Mouse (Mus musculus) right cerebral cortex, adult 2 months (tissue): ENCODE data around the gene Lin37.
A peak's percentile ranks its signal among the peaks of the same experiment; 100 is the strongest.

Experiments
- DNase-seq, 2 experiments: peaks; one replicate each; pipeline ENCODE4 v3.0.0; 2021 to 2022; ENCODE audit warnings: low spot score in 2 of 2

Gene Lin37

DNA sequence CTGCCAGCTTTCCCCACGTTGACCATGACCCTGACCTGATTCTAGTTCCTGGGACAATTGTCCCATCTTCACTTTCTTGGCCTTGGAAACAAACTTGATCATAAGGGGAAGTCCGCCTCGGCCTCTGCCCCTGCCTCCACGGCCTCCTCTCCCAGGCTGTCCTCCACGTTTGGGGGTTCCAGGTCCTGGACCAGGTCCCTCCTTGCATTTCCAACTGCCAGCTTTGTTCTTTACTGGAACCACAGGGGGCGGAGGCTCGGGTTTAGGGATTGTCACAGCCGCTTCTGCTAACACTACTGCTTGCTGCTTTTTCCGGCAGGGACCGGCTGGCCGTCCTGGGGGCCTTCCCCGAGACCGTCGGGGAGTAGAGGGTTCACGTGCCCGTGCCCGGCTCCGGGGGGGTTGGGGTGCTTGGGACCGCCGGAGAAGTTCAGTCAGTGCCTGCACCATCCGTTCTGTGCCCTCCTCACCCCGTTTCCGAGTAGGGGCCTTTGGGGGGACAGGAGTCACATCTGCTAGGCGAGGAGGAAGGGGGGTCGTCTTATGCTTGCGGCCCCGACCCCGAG lies 26.9 kb upstream of the Lin37 start:
- no peak for DNase-seq

DNA sequence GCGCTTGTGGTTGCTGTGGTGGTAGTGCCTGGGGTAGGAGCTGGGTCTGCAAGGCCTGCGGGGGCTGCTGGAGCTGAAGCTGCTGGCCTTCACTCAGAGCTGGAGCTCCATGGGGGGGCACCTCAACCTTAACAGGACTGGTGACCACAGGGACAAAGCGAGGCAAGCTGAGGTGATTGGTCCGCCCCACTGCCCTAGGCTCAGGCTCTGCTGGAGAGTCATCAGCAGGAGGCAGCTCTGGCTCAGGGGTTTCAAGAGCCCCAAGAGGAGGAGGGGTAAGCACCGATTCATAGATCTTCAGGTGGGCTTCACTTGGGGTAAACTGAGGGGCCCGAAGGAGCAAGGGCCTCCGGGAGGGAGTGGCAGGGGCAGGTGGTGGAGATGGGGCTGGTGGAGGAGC lies 25.5 kb upstream of the Lin37 start:
- no peak for DNase-seq

DNA sequence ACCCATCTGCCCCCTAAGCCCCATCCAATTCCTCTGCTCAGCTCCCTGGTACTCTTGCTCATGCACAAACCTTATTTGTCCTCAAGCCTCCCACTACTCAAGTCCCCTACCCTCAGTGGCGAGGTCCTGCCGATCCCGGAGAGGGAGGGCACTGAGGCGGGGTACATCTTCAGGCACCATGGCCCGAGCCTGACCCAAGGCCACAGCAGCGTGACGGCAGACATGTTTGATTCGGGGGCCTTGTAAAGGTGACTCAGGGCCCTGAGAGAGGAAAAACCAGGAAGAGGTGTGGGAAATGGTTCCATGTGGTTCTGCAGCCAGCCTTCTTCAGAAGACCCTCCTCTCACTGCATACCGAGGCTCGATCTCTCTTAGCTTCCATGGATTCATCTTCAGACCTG lies 24.7 kb upstream of the Lin37 start:
- no peak for DNase-seq

- DNase-seq = no peak
Observed at GRCm38 (mm10) chr7:30581547-30581946, 21.9 kb upstream of the Lin37 start.

DNA sequence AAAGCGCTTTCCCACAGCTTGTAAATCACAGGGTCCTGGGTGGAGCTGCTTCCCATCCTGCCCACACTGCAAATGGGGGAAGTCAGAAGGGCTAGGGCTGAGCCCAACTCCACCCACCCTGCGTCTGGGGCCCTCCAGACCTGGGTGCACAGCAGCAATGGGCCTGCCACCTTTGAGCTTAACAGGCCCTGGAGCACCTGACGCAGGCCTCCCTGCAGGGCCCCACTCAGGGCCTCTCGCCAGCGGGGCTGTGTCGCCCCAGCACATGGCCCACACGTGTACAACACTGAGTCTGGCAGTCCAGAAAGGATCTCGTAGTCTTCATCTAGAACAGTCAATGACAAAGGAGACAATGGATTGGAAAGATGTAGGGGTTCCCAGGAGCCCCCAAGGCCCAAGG lies 20.3 kb upstream of the Lin37 start:
- no peak for DNase-seq

DNA sequence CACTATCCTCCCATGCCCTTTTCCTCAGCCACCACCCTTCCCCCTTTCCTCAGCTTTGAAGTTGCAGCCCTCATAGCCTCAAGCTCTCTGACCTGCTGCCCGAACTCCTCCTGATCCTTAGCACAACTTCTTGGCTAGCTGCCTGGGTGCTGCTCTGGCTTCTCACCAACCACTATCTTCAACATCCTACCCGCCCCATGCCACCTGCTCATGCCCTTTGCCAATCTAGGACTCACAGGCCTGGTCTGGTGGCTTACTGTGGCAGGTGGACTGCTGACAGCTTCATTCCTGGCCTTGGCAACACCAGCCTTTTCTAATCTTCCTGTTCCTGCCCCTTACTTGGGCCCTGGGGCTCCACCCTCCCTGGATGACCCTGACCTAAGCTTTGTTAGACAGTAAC lies 13.3 kb upstream of the Lin37 start:
- no peak for DNase-seq

DNA sequence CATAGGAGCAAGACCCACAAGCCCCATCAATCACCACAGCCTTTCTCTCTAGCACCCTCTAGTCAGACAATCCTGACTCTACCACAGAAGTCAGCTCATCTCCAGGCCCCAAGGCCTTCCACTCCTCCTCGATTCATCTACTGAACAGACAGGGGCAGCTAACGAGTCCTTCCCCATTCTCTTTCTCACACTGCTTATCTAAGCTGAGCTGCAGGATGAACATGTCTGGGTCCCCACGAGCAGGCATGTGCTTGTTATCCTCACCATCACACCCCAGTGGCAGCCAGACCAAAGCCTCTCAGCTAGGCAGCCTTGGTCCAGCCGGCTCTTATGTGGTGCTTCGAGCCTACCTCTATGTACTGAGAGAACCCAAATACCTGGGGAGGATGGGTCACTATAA lies 12.8 kb upstream of the Lin37 start:
- DNase-seq = no peak

DNA sequence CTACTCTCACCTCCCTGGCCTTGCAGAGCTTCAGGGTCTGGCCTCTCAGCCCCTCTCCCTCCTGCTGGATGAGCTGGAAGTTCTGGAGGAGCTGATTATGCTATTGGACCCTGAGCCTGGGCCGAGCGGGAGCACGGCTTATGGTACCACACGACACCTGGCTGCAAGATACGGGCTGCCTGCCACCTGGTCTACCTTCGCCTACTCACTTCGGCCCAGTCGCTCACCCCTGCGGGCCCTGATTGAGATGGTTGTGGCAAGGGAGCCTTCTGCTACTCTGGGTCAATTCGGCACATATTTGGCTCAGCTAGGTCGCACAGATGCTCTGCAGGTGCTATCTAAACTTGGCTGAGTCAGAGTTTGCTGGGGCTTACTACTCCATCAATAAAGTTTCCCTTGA lies 7.9 kb upstream of the Lin37 start:
- no peak for DNase-seq

DNA sequence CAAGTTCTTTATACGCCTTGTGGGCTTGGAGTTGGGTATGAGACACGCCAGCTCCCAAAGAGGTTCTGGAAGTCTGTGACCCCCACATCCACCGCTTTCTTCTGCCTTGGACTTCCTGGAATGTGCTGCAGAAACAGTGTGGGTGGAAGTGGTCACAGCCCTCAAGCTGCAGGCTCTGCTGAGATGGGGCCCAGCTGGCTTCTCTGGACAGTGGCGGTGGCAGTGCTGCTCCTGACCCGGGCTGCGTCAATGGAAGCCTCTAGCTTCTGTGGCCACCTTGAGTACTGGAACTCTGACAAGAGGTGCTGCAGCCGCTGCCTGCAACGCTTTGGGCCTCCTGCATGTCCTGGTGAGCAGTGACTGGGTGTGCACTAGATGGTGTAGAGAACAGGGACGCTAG lies 6.4 kb upstream of the Lin37 start:
- DNase-seq = no peak

DNA sequence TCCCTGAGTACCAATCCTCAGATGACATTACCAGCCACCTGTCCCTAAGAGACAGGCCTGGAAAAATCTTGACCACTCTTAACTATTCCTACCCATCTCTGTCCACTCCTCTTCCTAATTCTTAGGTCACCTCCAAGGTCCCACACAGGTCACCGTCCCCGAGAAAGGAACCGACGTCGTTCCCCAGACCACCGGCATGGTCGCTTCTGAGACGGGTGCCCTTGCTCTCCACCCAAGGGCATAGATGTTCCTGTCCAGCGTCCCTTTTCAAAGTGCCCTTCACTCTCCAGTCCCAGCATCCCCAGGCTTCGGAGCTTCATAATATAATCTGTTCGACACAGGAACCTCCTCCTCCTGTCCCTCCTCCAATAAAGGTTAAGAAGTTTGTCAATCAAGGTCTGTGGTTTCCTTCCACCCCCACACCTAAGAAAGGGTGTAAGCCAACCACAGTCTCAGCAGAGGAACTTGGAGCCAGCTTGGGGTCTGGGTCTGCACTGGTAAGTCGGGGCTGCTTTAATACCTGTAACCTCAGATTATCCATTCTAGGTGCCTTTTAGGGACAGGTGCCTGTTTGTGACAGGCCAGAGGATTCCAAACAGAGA lies 5.4 kb upstream of the Lin37 start, which contains the start of gene Igflr1:
Igflr1 (plus strand) TSS at position 458 of the 602 bp plus-strand sequence.
- no peak for DNase-seq

GRCm38 (mm10) chr7:30563906-30564280 lies 4.3 kb upstream of the Lin37 start:
- DNase-seq = no peak

DNA sequence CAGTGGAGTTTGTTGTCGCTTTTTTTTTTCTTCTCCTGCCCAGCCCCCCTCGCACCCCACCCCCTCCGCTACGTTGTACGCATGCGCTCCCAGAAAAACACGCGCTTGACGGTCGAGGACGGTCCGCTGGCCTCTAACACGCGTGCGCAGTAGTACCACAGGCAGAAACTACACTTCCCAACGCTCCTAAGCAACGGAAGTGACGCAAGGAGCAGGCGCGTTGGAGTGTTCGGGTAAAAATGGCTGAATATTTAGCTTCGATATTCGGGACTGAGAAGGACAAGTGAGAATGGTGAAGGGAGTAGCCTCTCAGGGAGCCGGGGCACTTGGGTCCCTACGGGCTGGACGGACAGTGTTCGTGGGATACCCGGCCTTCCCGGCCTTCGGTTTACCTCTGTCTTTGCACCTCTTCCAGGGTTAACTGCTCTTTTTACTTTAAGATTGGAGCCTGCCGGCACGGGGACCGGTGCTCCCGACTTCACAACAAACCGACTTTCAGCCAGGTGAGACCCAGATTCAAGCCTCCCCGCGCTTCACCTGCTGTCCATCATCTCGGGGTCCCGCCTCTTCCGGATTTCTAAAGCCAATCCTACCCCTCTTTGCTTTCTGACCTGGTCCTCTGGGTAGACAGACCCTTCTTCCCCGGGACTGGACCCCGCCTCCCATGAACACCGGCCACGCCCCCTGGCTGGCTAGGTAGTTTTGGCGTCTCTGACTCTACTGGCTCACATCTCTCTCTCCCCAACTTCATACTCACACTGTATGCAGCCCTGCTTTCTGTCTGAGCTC lies 3.7 kb upstream of the Lin37 start, which contains the start of the genes U2af1l4, Gm49396 and Psenen:
U2af1l4 (plus strand) TSS at position 185 of the 789 bp plus-strand sequence.
Gm49396 (plus strand) TSS at position 228 of the 789 bp plus-strand sequence.
Psenen (minus strand) TSS at position 511 of the 789 bp plus-strand sequence.
- peak; percentile 96 to 97 for DNase-seq

- DNase-seq = no peak
Observed at GRCm38 (mm10) chr7:30562526-30563116, 3.0 kb upstream of the Lin37 start.

DNA sequence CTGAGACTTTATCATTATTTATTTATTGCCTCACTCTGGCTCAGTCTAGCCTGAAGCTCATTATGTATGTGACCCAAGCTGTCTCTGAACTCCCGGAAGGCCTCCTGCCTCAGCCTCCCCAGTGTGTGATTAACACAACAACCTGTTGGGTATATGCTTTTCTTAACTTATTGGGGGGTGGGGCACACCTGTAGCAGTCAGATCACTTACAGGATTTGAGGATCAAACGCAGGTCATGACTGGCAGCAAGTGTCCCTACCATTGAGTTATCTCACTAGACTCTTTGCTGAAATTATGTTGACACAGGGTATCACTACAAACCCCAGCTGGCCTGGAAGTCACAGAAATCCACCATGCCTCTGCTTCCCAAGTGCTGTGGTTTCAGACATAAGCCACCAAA lies 658 bp upstream of the Lin37 start:
- no peak for DNase-seq

- DNase-seq = peak in 1 of 2 experiments; percentile 21
Observed at GRCm38 (mm10) chr7:30558656-30559442, 789 bp downstream of the Lin37 start.

GRCm38 (mm10) chr7:30557901-30558514 lies 1.6 kb downstream of the Lin37 start:
- peak in 1 of 2 experiments; percentile 43 for DNase-seq

GRCm38 (mm10) chr7:30556894-30557536 lies 2.6 kb downstream of the Lin37 start:
- no peak for DNase-seq

DNA sequence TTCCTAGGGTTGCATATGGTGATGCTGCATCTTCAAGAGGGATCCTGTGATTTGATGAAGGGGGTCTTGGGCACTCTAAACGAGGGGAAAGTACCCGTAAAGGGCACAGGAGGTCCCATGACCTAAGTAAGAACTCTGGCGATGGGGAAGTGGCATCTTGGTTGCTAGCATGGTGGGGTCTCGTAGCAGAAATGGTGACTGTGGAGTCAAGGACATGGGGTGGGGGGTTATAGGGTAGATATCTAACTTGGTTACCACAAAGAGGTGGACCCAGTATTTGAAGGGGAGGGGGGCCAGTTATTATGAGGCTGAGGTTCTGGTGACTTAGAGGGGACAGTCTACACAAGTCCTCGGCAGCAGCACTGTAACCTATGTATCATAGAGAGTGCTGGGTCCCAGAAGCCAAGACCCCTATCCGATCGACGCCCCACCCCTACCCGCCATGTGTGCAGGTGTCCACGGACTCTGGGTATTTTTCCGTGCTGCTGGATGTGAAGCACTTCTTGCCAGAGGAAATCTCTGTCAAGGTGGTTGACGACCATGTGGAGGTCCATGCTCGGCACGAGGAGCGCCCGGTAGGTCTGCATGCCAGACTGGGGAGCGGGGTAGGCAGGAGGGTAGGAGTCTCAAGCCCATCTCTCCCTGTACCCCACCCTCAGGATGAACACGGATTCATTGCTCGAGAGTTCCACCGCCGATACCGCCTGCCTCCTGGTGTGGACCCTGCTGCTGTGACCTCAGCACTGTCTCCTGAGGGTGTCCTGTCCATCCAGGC lies 5.6 kb downstream of the Lin37 start:
- no peak for DNase-seq

- peak in 1 of 2 experiments; percentile 36 for DNase-seq
Observed at GRCm38 (mm10) chr7:30553021-30553589, 6.5 kb downstream of the Lin37 start.
